Mouse (Mus musculus) mouse trophoblast stem cell (cell line): ENCODE results near the gene Nhej1.

Experiments
- in situ Hi-C, 2 experiments: fragments of 300-500 bp; cut with MseI, MboI; formaldehyde crosslinking; loops; 2 replicates in 1 of 2; 3 replicates in 1 of 2; pipeline ENCODE4 v1.15.1; 2025

The Nhej1 gene

DNA sequence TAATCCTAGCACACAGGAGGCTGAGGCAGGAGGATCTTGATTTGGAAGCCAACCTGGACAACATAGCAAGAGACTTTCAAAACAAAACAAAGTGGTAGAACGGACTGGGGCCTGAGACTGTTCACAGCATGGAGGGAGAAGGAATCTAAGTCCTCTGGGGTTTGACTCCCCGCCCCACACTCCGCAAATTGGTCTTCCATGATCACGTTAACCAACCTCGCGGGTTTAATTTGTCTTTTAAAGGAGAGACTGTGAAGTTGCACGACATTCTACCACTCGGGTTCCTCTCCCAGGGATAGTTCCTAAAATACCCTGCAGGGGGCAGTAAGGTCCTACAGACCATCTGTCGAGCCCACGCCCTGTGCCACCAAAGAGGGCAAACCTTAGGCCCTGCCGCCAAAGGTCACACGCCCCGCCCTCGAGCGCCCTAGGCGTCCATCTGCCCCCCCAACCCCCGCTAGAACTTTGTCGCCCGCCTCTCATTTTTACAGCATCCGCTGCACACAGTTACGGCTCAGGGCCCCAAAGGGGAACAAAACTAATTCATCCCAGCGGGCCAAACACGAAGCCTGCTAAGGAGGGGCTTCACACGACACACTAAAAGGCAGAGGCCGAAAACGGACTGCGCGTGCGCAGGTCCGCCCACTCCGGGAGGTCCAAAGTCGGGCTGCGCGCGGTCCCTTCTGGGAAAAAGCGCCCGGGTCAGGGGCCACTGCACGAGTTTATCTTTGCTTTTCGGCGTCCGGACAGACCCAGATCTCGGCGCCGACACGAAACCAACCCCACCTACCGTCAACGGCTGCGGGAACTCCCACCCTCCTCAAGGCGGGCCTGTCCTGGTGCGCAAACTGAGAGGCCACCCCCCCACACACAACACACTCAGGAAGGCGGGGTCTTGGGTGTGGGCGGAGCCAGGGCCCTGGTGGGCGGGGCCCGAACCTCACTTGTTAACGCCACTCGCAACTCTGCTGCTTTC is at the start of gene Nhej1:
Nhej1 (minus strand) TSS at position 855 of the 976 bp plus-strand sequence.
- in situ Hi-C loops: no loop called here

DNA sequence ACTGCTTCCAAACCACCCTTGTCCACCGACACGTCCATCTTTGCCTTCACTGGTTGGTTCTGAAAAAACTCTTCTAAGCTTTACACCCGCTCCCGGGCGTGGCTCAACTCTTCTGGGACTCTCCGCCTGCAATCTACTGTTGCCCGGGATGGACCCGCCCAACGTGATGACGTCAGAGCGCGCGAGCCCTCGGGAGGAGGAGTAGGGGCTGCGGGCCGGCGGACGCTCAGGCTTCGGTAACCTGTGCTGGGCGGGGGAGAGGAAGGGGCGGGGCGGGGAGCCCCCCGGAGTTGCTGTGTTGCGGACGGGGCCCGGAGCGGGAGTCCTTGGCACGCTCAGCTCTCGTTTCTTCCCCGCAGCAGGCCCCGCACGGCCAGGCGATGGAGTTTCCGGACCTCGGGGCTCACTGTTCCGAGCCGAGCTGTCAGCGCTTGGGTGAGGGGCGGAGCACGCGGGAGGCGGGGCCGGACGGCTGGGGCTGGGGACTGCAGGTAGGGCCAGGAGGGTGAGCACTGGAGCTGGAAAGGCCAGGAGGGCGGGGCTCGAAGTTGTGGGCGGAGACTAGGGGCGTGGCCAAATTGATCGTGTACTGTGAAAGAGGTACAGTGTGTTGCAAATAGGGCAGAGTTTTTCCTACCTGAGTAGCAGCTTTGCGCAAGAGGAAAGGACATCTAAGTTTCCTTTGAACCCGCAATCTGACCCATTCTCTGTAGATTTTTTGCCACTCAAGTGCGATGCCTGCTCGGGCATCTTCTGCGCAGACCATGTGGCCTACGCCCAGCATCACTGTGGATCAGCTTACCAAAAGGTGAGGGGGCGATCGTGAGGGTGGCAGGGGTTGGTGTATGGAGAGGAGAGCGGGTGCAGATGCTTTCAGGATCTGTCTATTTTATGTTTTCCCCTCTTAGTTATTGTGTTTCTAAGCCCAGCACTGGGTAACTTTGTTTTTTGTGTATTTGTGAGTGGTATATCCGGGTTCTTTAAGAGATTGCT is 43.8 kb upstream of the Nhej1 start, which contains the start of gene Zfand2b:
Zfand2b (plus strand) TSS at position 175 of the 993 bp plus-strand sequence.
- in situ Hi-C loops: no loop called here

DNA sequence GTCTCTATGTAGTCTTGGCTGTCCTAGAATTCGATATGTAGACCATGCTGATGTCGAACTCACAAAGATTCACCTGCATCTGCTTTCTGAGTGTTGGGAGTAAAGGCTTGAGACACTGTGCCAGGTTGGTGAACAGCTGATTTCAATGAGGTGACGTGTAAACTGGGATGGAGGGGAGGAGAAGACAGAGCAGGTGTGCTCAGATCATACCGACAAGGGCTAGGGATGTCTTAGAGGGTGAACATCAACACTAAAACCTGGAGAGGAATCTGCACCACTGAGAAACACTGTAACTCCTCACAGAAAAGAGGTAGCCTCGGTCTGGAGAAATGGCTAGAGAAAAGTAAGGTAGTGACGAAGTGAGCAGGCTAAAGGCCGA is 43.1 kb upstream of the Nhej1 start:
- in situ Hi-C loops: no loop called here

DNA sequence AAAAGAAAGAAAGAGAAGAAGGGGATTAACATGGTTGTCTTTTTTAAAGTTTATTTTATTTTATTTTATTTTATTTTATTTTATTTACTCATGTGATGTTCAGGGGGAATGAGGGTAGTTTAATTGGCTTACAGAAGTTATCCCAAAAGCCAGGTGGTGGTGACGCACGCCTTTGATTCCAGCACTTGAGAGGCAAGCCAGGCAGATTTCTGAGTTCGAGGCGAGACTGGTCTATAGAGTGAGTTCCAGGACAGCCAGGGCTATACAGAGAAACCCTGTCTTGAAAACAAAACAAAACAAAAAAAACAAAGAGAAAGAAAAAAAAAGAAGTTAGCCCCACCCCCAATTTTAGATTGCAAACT is 35.2 kb upstream of the Nhej1 start:
- in situ Hi-C loops: no loop called here

DNA sequence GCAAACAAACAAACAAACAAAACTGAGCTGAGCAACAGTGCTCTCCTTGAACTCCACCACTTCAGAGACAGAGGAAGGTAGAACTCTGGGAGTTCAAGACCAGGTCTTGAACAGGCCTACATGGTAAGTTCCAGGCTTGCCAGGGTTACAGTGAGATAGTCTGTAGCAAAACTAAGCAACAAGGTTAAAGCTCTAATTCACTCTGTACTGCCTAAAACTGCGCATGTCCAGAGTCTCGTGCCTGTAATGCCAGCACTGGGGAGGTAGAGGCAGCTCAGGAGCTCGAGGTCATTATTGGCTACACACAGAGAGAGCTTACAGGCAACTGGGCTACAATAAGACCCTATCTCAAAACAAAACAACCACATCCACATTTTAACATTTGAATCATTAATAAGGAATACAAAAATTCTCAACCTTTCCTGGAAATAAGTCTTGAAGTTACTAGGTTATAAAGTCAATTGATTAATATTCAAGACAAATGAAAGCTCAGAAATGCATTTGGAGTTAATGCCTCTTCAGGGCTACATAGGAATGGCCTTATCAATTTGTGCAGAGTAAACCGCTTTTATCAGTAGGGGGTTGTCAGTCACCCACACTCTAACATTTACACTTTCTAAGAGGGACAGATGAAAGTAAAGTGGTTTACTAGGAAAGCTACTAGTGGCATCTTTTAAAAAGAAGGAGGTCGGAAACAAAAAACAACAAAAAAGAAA is 34.7 kb upstream of the Nhej1 start:
- in situ Hi-C loops: no loop called here

DNA sequence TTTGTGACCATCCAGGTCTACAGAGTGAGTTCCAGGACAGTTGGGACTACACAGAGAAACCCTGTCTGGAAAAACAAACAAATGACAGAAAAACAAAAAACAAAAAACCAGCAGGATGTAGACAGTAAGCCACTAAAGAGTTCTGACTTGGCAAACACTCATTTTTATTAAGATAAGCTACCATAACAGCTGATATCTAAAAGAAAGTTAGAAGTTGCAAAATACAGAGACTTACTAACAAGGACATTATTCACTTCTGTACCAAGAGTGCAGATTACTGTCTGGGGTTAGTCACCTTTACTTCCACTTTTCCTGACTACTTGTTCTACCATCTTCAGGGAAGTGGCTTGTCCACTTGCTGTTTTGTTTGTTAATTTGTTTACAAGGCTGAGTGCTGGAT is 34.0 kb upstream of the Nhej1 start:
- in situ Hi-C loops: no loop called here

DNA sequence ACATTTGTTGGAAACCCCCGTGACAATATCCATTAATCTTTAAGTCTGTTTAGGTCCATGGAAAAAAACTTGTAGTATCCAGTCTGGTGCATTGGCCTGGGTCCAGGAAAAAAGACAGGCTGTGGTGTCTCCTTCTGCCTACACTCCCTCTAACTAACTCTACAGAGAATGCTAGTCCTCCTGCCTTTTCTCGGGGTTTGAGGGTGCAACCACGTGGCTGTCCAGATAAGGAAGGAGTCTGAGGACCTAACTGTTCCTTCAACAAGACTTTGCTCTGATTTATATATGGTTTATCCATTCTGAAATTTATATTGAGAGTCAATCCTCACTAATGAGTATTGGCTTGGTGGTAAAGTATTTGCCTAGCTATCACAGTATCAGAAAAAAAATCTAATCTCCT is 30.8 kb upstream of the Nhej1 start:
- in situ Hi-C loops: no loop called here

DNA sequence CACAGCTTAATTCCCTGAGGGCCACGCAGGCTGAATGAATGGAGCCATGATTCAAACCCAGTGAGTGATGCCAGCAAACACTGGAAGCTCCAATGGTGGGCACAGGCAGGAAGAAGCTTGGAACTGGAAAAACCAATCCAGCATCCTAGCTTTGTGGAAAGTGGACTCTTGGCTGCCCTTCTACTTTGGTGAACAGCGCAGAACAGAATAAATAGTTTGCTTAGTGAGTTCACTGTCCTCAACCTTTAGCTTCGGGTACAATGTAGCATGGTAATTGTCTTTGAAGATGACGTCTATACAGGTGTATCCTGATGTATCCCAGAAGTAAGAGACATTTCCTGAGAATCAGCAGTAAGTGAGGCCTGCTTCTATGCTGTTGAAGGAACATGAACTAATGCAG is 23.7 kb upstream of the Nhej1 start:
- in situ Hi-C loops: no loop called here

DNA sequence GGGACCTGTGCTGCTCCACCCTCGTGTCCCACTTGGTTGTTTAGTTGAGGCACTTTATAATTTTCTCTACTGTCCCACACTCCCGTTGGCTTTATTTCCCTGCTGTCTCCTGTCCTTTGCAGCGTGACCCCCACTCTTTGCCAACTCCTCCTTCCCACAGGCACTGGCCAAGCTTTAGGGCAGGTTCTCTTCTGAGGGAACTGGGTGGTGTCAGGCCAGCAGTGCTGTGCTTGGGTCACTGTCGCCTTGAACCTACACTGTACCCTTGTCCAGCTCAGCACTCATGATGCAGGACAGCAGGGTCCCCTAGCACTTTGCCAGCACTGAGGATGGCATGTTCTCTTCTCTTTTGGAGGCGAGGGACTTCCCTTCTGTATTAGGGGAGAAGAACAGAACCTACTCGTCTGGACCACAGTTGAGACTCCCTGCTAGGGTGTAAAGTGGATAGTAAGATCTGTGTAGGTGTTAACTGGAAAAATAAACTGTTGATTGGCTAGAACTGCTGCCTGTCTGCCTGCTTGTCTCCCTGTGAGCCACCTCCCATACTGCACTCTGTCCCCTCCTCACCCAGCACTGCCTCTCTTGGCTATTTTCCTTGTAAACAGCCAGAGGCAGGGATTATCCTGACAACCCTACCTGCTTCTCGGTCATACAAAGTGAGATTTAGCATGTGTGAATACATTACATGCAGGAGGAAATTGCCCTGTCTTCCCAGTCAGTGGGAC is 22.6 kb upstream of the Nhej1 start:
- in situ Hi-C loops: no loop called here

DNA sequence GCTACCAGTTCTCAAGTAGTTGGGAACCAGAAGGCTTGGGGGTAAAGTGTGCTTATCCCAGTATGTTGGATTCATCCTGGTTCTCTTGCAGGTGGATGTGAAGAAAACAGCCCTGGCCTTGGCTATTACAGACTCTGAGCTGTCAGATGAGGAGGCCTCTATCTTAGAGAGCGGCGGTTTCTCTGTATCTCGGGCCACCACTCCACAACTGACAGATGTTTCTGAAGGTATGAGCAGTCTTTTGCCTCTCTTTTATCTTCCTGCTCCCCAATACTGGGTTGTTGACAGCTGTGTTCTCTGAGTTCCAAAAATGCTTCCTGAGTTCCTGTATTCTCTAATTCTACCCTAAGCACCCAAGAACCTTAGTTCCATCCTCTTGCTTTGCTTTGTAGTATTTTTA is 20.6 kb upstream of the Nhej1 start:
- in situ Hi-C loops: no loop called here

DNA sequence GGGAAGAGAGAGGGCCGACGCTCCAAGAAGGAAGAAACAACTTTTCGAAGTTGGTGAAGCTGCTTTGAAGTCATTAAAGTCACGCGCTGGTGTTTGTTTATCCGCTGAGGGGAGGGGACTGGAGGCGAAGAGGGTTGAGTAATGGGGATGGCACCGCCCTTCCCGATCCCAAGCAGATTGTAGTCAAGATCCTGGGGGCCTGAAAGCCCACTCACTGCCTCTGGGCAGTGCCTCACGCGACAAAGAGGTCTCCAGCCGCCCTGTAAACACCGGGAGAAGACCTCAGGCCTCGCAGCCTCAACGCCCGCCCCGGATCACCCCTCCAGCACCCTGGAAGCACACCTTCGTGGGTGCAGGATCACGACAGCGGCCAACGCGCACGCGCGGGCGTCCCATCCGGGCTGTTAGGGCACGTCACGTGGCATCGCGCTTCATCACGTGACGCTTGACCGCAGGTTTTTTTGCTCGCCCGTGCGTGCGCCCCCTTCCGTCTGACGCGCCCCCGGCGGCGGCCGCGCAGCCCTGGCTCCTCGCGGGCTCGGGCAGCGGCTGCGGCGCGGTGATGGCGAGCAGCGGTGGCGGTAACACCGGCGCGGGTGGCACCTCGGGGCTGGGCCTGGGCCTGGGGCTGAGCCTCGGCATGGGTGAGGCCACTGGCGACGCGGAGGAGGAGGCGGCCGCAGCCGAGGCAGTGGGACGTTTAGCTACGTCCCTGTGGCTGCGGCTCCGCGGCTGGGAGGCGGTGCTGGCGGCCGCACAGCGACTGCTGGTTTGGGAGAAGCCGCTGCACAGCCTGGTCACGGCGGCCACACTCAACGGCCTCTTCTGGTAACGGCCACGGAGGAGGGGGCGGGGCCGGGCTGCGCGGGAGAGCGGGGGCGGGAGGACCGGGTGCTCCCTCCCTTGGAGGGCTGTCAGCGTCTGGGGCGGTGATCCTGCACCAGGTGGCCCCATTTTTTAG is 17.6 kb upstream of the Nhej1 start, which contains the start of the genes Cnppd1 and Retreg2:
Cnppd1 (minus strand) TSS at position 411 of the 961 bp plus-strand sequence.
Retreg2 (plus strand) TSS at position 478 of the 961 bp plus-strand sequence.
- in situ Hi-C loops: no loop called here

DNA sequence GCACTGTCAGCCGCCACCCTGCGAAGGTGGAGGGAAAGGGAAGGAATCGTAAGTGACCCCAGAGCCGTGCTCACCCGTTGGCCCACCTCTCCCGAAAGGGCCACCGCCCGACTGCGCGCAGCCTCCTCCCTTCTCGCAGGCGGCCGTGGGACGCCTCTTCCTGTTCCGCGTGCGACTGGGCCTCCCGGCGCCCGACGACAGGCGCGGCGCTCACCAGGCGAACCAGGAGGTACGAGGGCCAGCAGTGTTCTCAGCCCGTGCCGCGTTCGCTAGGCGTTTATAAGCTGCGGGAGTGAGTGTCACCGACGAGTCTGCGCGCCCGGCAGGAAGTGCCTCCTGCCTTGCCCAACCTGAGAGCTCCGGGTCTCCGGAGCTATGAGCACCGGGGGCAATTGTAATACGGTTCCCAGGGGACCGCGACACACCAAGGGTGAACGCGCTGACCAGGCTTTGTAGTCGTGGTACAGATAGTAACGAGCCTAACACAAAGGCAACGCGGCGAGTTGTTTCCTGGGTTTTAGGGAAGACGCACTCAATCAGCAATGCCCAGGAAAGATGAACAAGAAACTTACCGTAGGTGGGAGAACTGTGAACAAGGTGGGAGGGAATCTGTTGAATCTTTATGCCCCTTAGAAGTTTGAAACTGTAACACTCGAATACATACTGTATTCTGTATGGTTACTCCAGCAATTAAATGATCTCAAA is 16.6 kb upstream of the Nhej1 start:
- in situ Hi-C loops: no loop called here

DNA sequence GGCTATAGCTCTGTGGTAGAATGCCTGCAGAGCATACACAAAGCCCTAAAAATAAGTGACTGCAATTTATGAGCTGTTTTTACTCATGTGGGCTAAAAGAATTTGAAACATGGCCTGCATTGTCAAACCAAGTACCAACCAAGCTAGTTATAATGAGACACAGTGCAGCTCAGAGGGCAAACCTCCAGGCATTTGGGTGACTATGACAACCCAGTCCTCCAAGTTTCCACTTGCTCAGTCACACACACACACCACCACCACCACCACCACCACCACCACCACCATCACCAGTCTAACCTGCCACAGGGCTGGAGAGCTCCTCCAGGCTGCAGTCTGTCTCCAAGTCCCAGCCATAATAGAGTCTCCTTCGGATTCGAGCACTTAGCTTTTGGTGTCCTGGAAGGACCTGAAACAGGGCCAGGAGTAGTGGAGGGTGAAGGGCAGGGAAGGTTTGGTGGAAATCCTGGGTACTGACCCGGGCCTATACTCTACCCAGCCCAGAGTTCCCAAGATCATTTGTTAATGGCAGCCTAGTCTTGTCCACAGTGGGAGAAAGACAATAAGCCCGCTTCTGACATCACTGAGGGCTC is 15.7 kb upstream of the Nhej1 start:
- in situ Hi-C loops: no loop called here

DNA sequence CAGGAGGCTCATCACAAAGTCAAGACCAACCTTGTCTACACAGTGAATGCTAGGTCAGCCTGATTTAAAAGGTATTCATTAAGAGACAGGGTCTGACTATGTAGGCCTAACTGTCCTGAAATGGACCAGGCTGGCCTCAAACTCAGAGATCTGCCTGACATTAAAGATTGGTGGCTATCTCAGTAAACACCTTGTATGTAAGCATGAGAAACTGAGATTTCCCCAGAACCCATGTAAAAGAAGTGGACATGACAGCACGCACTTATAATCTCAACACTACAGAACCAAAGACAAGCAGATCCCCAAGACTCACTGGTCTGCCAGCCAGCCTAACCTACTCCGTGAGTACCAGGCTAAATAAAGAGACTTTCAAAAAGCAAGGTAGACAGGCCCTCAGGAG is 13.4 kb upstream of the Nhej1 start:
- in situ Hi-C loops: no loop called here

DNA sequence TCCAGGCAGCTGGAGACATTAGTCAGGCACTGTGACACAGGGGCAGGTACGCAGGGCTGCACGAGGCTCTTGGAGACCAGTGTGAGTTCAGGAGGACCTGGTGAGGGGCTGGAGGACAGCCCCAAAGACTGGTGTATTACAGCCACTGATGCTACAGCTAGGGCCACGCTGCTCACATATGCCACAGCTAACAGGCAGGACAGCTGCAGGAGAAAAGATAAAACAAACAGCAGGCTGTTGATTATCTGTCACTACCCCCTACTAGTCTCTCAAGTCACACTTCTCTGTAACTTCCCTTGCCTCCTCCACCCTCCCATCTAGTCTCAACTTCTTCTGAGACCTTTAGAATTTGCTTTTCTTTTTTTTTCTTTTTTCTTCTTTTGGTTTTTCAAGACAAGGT is 11.7 kb upstream of the Nhej1 start:
- in situ Hi-C loops: no loop called here

DNA sequence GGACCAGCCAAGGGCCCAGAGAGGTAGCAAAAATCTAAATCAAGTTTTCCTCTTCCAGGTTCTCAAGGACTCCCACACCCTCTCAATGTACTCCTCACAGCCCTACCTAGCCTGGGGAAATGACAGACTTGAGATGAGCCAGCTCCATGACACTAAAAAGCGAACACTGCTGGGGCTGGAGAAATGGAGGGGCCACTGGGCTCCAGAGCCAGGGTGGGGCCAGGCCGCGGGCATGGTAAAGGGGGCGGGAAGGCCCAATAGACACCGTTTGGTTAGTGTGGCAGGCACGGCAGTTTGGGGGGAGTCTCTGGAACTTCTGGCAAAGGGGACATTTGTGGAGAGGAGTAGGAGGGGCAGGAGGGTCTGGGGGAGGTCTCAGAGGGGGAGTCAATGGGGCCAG is 11.3 kb upstream of the Nhej1 start:
- in situ Hi-C loops: no loop called here

DNA sequence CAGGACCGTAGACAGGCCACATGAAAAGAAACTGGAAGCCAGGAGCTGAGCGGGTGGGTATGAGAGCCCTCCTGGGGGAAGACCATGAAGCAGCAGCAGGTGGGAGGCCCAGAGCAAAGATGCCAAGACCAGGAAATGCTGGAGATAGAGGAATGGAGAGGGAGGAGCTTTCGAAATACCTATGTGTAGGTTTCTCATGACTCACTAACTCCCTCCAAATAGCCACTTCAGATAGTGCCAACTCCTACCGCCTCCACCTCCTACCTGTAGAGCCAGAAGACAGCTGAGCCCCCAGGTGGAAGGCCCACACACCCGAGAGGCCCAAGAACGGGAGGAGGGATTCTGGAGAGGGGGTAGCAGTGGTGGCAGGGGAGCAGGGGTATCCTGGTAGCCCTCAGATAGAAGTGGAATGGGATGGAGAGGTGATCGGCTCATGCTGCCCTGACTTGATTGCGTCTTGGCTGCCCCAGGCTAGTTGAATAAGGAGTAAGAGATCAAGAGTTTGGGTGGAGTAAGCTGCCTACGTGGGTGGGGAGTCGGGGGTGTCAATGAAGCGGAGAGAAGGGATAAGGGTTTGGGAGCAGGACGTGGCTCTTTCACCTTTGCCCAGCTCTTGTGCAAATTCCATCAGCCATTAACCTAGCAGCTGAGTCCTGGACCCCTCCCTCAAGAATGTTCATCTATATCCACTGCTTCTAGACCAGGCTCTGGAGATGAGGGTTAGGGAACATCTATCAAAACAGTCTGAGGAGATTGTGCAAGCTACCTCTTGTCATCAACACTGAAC is 8.6 kb upstream of the Nhej1 start, which contains the start of gene Slc23a3:
Slc23a3 (minus strand) TSS at position 470 of the 787 bp plus-strand sequence.
- in situ Hi-C loops: no loop called here

DNA sequence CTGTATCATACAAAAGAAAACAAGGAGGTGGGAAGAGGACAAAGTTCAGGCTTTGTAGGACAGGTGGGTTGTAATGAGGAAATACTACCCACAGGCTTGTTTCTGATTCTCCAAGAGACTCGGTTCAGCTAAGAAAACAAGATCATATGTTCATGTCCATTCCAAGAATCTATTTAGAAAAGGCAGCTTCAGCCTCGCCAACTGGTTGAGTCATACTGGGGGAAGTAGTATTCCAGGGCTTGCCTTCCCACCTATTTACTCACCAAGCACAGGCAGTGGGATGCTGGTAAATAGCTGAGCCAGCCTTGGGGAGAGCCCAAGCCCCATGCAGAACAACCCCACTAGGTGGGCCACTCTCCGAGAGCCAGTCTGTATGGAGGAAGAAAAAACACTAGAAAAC is 3.6 kb upstream of the Nhej1 start:
- in situ Hi-C loops: no loop called here
